Mouse (Mus musculus): ENCODE measurements around the gene Fam71b. TPM values are rescaled to one million over a fixed set of nuclear protein-coding genes. Genes with fewer than 3 reads are reported as not detected.

Fam71b gene
- polyA plus RNA-seq, 1 experiment from 2014 or later = not detected

DNA sequence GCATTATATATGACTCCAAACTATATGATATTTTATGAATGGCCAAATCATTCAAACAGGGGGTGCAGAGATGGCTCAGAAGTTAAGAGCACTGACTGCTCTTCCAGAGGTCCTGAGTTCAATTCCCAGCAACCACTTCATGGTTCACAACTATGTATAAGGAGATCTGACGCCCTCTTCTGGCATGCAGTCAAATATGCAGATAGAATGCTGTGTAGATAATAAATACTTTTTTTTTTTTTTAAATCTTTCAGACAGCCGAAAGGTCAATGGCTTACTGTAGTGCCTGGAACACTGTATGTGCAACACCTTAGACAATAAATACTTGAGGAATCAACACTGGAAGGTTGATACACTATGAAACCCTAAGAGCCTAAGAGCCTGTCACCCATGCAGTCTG is 33.8 kb downstream of the Fam71b start:
- no peak for DNase-seq (ENCODE audit: low spot score)
- no peak overlapping the region for H3K4me3 ChIP-seq (ENCODE audit: low read depth, low read length)
- no peaks in the 10 kb centered on the region for H3K9me3 ChIP-seq (ENCODE audit: control insufficient read depth, low read length)
- H3K27ac ChIP-seq (replicated peaks; ENCODE audit: low read depth, low read length) = no peak overlapping the region
- H3K36me3 ChIP-seq (ENCODE audit: control insufficient read depth, insufficient read depth, low read length) = no peaks in the 10 kb centered on the region
- ATAC-seq (ENCODE audit: low read depth) = no peak
- no peaks in the 10 kb centered on the region for H3K4me1 ChIP-seq (ENCODE audit: control insufficient read depth, insufficient read depth, low read length)
- H3K4me2 ChIP-seq (ENCODE audit: low read depth, low read length) = no peak overlapping the region
- H3K9ac ChIP-seq (ENCODE audit: low read depth, low read length) = no peak overlapping the region
- 88% methylated on average over 2 of the region's 2 CpGs for WGBS
- no peaks in the 10 kb centered on the region for H3K27me3 ChIP-seq (replicated peaks; ENCODE audit: control insufficient read depth, insufficient read depth, low read length)

DNA sequence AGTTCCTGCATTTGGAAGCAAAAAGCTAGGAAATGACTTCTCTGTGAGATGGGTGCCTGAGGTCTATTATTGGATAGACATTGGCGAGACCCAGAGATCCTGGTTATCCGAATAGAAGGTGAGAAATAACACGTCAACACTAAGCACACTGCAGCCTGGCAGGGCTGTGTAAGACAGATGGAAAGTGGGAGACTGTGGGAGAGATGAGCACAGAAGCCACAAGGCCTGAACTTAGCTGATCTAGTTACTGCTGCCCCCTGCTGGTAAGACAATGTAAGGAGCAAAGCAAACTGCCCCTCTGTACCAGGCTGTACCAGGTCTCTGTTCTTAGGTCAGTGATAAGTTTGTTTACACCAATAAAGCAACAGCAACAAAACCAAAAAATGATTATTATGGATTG is 34.8 kb downstream of the Fam71b start:
- WGBS = 31% methylated on average over 3 of the region's 3 CpGs
- no peak overlapping the region for H3K4me2 ChIP-seq (ENCODE audit: low read depth, low read length)
- H3K36me3 ChIP-seq (ENCODE audit: control insufficient read depth, insufficient read depth, low read length) = no peaks in the 10 kb centered on the region
- no peak overlapping the region for H3K4me3 ChIP-seq (ENCODE audit: low read depth, low read length)
- peaks cover 2% of the 10 kb centered on the region; the same call in 1 of the 2 replicates for H3K4me1 ChIP-seq (ENCODE audit: control insufficient read depth, insufficient read depth, low read length)
- peak; percentile 93 for ATAC-seq (ENCODE audit: low read depth)
- H3K27ac ChIP-seq (replicated peaks; ENCODE audit: low read depth, low read length) = no peak overlapping the region
- H3K27me3 ChIP-seq (replicated peaks; ENCODE audit: control insufficient read depth, insufficient read depth, low read length) = no peaks in the 10 kb centered on the region
- no peaks in the 10 kb centered on the region for H3K9me3 ChIP-seq (ENCODE audit: control insufficient read depth, low read length)
- peak; percentile 88 for DNase-seq (ENCODE audit: low spot score)
- no peak overlapping the region for H3K9ac ChIP-seq (ENCODE audit: low read depth, low read length)

- H3K4me1 ChIP-seq (ENCODE audit: control insufficient read depth, insufficient read depth, low read length) = peaks cover 6% of the 10 kb centered on the region
- no peak overlapping the region for H3K9ac ChIP-seq (ENCODE audit: low read depth, low read length)
- DNase-seq (ENCODE audit: low spot score) (no peak), ATAC-seq (ENCODE audit: low read depth) (no peak)
- no peak overlapping the region for H3K4me2 ChIP-seq (ENCODE audit: low read depth, low read length)
- peaks cover 8% of the 10 kb centered on the region for H3K36me3 ChIP-seq (ENCODE audit: control insufficient read depth, insufficient read depth, low read length)
- H3K27me3 ChIP-seq (replicated peaks; ENCODE audit: control insufficient read depth, insufficient read depth, low read length) = no peaks in the 10 kb centered on the region
- H3K4me3 ChIP-seq (ENCODE audit: low read depth, low read length) = no peak overlapping the region
- no peaks in the 10 kb centered on the region for H3K9me3 ChIP-seq (ENCODE audit: control insufficient read depth, low read length)
- no peak overlapping the region for H3K27ac ChIP-seq (replicated peaks; ENCODE audit: low read depth, low read length)
These were observed 39.0 kb downstream of the Fam71b start for GRCm38 (mm10) chr11:46435363-46435762.

DNA sequence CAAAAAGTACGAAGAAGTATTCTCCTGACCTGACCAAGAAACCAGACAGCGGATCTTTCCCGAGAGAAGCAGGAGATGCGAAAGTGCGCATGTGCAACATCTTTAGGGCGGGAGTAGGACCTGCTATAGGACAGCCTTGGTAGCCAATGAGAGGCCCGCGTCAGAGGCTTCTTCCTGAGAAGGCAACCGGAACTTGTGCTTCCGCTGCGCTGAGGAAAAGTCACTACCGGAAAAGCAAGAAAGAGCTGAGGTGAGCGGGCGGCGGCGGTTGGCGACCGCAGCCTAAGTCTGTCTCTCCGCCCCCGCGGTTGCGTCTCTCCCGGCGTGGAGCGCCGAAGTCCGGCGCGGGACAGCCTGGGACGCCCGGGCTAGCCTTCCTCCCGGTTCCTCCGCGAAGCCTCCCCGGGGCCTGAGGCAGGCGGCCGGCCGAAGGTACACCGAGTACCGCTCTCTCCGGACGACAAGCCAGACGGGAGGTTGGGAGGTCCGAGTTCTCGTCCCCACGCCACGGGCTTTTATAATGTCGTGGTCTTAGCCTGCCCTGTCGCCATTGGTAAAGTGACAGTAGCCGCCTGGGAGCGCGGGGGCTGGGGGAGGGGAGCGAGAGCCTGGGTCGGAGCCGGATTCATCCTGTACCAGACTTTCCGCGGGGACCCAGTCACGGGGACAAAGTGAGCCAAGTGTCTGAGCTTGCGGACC is 40.5 kb downstream of the Fam71b start, which contains the start of gene Med7:
TSS of gene Med7 (plus strand) at position 166 of the 699 bp plus-strand sequence.
- Histone ChIP-seq H3K27ac (replicated peaks; ENCODE audit: low read depth, low read length) (peak within 1 kb of the TSS; percentile 93), H3K9me3 (ENCODE audit: control insufficient read depth, low read length) (no peaks in the 10 kb centered on the region), H3K4me2 (ENCODE audit: low read depth, low read length) (peak within 1 kb of the TSS; percentile 64), H3K27me3 (replicated peaks; ENCODE audit: control insufficient read depth, insufficient read depth, low read length) (no peaks in the 10 kb centered on the region), H3K36me3 (ENCODE audit: control insufficient read depth, insufficient read depth, low read length) (peaks cover 20% of the 10 kb centered on the region), H3K4me1 (ENCODE audit: control insufficient read depth, insufficient read depth, low read length) (peaks cover 6% of the 10 kb centered on the region), H3K9ac (ENCODE audit: low read depth, low read length) (peak within 1 kb of the TSS; percentile 93), H3K4me3 (ENCODE audit: low read depth, low read length) (peak within 1 kb of the TSS; percentile 96)
- under 1% methylated on average over 50 of the region's 59 CpGs for WGBS
- ATAC-seq (ENCODE audit: low read depth) (peak; percentile 99), DNase-seq (ENCODE audit: low spot score) (peak; percentile 99)

DNA sequence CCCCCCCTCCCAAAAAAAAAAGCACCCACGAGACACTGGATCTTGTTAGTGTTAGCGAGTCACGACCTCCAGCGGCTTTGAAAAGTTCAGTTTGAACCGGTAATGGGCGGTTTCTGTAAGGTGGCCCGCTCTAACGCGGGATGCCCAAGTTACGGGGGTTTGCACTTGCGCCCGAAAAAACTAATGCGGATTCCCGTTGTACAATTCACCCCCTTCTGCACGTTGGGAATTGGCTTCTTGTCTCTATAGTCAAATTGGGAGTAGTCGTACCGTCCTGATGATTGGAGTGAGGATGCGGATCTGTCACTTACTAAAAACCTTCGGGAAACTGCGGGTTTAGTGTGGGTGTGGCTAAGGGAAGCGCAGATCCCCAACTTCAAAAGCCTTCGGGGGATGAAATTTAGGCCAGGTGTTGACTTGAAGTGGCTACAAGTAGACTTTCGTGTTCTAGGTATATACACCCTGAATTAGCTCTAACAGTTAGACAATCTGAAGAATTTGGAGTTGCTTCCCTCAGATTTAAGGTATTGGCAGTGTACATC is 41.2 kb downstream of the Fam71b start:
- peak overlapping the region; percentile 93 for H3K9ac ChIP-seq (ENCODE audit: low read depth, low read length)
- DNase-seq (ENCODE audit: low spot score) (peak; percentile 68), ATAC-seq (ENCODE audit: low read depth) (peak; percentile 38)
- no peaks in the 10 kb centered on the region for H3K27me3 ChIP-seq (replicated peaks; ENCODE audit: control insufficient read depth, insufficient read depth, low read length)
- peak overlapping the region; percentile 64 for H3K4me2 ChIP-seq (ENCODE audit: low read depth, low read length)
- H3K27ac ChIP-seq (replicated peaks; ENCODE audit: low read depth, low read length) = peak overlapping the region; percentile 93; the same call in 1 of the 2 replicates
- no peaks in the 10 kb centered on the region for H3K9me3 ChIP-seq (ENCODE audit: control insufficient read depth, low read length)
- under 1% methylated on average over 23 of the region's 23 CpGs for WGBS
- H3K4me3 ChIP-seq (ENCODE audit: low read depth, low read length) = peak overlapping the region; percentile 96
- H3K36me3 ChIP-seq (ENCODE audit: control insufficient read depth, insufficient read depth, low read length) = peaks cover 26% of the 10 kb centered on the region
- peaks cover 6% of the 10 kb centered on the region for H3K4me1 ChIP-seq (ENCODE audit: control insufficient read depth, insufficient read depth, low read length)

- Histone ChIP-seq H3K27me3 (replicated peaks; ENCODE audit: control insufficient read depth, insufficient read depth, low read length) (no peaks in the 10 kb centered on the region), H3K27ac (replicated peaks; ENCODE audit: low read depth, low read length) (no peak overlapping the region), H3K4me2 (ENCODE audit: low read depth, low read length) (no peak overlapping the region), H3K9me3 (ENCODE audit: control insufficient read depth, low read length) (no peaks in the 10 kb centered on the region), H3K4me3 (ENCODE audit: low read depth, low read length) (no peak overlapping the region), H3K36me3 (ENCODE audit: control insufficient read depth, insufficient read depth, low read length) (peaks cover 32% of the 10 kb centered on the region), H3K9ac (ENCODE audit: low read depth, low read length) (no peak overlapping the region), H3K4me1 (ENCODE audit: control insufficient read depth, insufficient read depth, low read length) (peaks cover 6% of the 10 kb centered on the region)
- DNase-seq (ENCODE audit: low spot score) = no peak
- WGBS = 88% methylated on average over 5 of the region's 5 CpGs
- no peak for ATAC-seq (ENCODE audit: low read depth)
These were observed 42.7 kb downstream of the Fam71b start for GRCm38 (mm10) chr11:46439005-46439543.

DNA sequence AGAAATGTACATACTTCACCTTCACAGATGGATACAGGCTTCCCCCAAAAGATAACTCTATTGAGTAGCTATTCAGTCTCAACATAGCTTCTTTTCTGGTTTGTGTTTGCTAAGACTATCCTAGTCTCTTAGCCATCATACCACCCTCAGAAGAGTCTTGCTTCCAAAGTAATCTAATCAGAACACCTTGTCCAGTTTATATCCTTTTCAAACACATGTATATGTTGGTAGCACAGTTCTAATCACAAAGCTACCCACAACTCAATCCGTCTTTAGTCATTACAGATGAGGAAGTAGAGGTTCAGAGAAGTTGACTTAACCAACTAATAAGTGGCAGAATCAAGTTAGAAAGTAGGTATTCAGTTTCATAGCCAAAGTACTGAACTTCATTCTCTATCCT is 45.4 kb downstream of the Fam71b start:
- Histone ChIP-seq H3K9me3 (ENCODE audit: control insufficient read depth, low read length) (no peaks in the 10 kb centered on the region), H3K27ac (replicated peaks; ENCODE audit: low read depth, low read length) (no peak overlapping the region), H3K9ac (ENCODE audit: low read depth, low read length) (no peak overlapping the region), H3K4me3 (ENCODE audit: low read depth, low read length) (no peak overlapping the region), H3K4me1 (ENCODE audit: control insufficient read depth, insufficient read depth, low read length) (peaks cover 3% of the 10 kb centered on the region; the same call in 1 of the 2 replicates), H3K27me3 (replicated peaks; ENCODE audit: control insufficient read depth, insufficient read depth, low read length) (no peaks in the 10 kb centered on the region), H3K4me2 (ENCODE audit: low read depth, low read length) (no peak overlapping the region), H3K36me3 (ENCODE audit: control insufficient read depth, insufficient read depth, low read length) (peaks cover 32% of the 10 kb centered on the region)
- DNase-seq (ENCODE audit: low spot score) (no peak), ATAC-seq (ENCODE audit: low read depth) (no peak)
- WGBS = 95% methylated on average over 1 of the region's 1 CpGs

DNA sequence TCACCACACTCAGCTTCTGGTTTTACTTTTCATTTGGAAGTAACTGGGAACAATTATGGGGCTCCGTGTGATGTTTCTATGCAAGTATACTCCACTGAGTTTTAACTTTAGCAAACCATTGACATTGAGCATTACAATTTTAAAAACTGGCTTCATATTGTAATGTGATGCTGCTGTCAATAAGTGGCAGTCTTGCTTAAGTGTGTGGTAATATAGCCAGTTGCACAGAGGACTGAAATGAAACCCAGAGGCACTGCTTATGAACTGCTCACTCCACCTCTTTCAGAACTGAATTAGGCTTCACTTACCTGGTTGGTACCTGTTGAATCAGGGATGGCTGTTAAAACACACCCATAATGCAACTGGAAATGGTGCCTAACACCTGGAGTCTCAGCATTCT is 46.8 kb downstream of the Fam71b start:
- WGBS = 67% methylated on average over 1 of the region's 1 CpGs
- no peak for ATAC-seq (ENCODE audit: low read depth)
- H3K27me3 ChIP-seq (replicated peaks; ENCODE audit: control insufficient read depth, insufficient read depth, low read length) = no peaks in the 10 kb centered on the region
- peaks cover 32% of the 10 kb centered on the region for H3K36me3 ChIP-seq (ENCODE audit: control insufficient read depth, insufficient read depth, low read length)
- no peak overlapping the region for H3K9ac ChIP-seq (ENCODE audit: low read depth, low read length)
- no peaks in the 10 kb centered on the region for H3K9me3 ChIP-seq (ENCODE audit: control insufficient read depth, low read length)
- H3K4me3 ChIP-seq (ENCODE audit: low read depth, low read length) = no peak overlapping the region
- H3K27ac ChIP-seq (replicated peaks; ENCODE audit: low read depth, low read length) = no peak overlapping the region
- no peak overlapping the region for H3K4me2 ChIP-seq (ENCODE audit: low read depth, low read length)
- no peaks in the 10 kb centered on the region for H3K4me1 ChIP-seq (ENCODE audit: control insufficient read depth, insufficient read depth, low read length)
- no peak for DNase-seq (ENCODE audit: low spot score)

All from embryonic facial prominence, embryonic 14.5 days (tissue).